Mouse (Mus musculus) stomach, postnatal 0 days (tissue): ENCODE data around the gene Lrrc47.

Source experiments
- CTCF ChIP-seq: IDR thresholded peaks from 2 replicates; pipeline ENCODE4 v1.5.1; 2016; ENCODE audit warnings: antibody characterized with exemption, low read depth, mild to moderate bottlenecking, moderate library complexity
- EP300 ChIP-seq: optimal IDR thresholded peaks from 2 replicates; pipeline ENCODE3; 2016; ENCODE audit warnings: antibody characterized with exemption

DNA sequence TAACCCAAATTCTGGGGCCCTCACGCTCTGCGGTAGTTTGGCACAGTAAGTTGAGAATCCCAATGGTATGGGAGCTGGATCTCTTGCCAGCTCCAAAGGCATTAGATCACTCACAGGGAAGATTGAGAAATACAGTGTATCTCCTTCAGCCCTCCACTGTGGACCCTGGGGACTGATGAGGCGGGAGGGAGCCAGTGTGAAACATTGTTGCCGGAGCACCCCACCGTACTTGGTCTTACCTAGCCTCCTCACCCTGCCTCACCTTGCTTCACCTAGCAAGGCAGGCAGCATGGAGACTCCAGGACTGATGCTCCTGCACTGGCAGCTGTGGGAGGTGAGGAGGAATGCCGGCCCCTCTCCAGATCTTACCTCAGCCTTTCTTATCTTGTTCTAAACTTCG is 44.0 kb downstream of the Lrrc47 start:
- TF ChIP-seq CTCF (no peak), EP300 (no peak)
